Mouse (Mus musculus): ENCODE measurements around the gene Plcl2. TPM values are rescaled to one million over a fixed set of nuclear protein-coding genes. Genes with fewer than 3 reads are reported as not detected.
"Not testable (repeated sequence)": the region's sequence is repeated elsewhere in the genome, so short reads cannot be mapped to it uniquely, and the experiment has no call there.

Gene Plcl2
- total RNA-seq, 2 experiments from 2014 or later: 61.7 to 64.4 TPM

DNA sequence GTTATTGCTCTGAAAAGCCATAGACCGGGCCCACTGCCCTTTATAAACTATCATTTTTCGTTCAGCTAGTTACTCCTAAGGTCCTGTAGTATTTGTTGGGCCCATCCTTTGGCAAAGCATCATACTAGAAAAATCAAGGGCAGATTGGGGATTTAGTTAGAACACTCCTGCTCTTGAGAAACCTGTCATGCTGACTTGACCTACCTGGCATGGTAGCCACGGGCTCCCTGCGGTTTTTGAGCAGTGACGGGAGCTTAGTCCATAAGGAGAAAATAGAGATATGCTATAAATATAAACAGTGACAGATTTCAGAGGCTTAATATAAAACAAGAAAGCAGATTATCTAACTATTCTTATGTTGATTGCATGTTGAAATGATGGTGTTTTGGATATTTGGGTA, 77.6 kb downstream of the Plcl2 start:
- intact Hi-C loops (cut with DNase I): no loop called here
- no peak for DNase-seq (ENCODE audit: extremely low spot score in 1 of 2, low spot score in 2 of 2)

DNA sequence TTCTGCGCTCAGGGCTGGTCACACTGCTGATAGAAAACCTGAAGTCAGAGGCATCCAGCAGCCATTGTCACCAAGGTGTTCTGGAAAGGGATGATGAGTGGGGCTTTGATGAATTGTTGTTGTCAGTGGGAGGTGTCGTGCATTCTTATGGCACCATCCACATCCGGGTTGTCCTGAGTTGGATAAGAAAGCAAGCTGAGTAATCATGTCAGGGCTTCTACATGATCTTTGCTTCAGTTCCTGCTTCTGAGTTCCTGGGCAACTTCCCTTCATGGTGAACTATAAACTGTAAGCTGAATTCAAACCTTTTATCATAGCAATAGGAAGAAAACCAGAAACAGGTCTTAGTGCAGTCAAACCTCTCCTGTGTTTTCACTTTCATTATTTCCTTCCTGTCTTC, 78.7 kb downstream of the Plcl2 start:
- no peak for DNase-seq (ENCODE audit: extremely low spot score in 1 of 2, low spot score in 2 of 2)
- intact Hi-C loops (cut with DNase I): no loop called here

GRCm38 (mm10) chr17:50600178-50600577, 91.0 kb downstream of the Plcl2 start:
- intact Hi-C loops (cut with DNase I): no loop called here
- peak in 1 of 2 experiments; percentile 17 for DNase-seq (ENCODE audit: extremely low spot score in 1 of 2, low spot score in 2 of 2)

DNA sequence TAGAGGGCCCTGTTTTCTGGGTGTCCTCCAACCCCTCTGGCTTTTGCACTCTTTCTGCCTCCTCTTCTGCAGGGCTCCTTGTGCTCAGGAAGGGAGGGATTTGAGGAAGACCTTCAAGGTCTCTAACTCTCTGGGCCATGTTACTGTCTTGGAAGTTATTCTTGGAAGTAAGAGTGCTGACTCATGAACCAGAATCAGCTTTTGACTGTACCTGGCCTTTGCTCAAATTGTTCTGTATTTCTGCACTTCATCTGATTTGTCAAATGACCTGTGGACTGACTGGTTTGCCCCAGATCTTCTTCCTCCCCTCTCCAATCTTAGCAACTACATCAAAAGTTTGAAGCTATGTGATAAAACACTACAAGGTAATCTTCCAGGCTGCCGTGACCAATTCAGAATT, 91.5 kb downstream of the Plcl2 start:
- DNase-seq (ENCODE audit: extremely low spot score in 1 of 2, low spot score in 2 of 2): no peak
- intact Hi-C loops (cut with DNase I): no loop called here

DNA sequence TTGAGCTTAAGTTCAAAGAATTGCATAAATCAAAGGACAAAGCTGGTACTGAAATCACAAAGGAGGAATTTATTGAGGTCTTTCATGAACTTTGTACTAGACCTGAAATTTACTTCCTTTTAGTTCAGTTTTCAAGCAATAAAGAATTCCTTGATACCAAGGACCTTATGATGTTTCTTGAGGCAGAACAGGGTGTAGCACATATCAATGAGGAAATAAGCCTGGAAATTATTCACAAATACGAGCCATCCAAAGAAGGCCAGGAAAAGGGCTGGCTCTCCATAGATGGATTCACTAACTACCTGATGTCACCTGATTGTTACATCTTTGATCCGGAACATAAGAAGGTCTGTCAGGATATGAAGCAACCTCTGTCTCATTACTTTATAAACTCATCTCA, 97.7 kb downstream of the Plcl2 start:
- no peak for DNase-seq (ENCODE audit: extremely low spot score in 1 of 2, low spot score in 2 of 2)
- intact Hi-C loops (cut with DNase I): no loop called here

GRCm38 (mm10) chr17:50609908-50610307, 100.7 kb downstream of the Plcl2 start:
- no peak for DNase-seq (ENCODE audit: extremely low spot score in 1 of 2, low spot score in 2 of 2)
- intact Hi-C loops (cut with DNase I): no loop called here

DNA sequence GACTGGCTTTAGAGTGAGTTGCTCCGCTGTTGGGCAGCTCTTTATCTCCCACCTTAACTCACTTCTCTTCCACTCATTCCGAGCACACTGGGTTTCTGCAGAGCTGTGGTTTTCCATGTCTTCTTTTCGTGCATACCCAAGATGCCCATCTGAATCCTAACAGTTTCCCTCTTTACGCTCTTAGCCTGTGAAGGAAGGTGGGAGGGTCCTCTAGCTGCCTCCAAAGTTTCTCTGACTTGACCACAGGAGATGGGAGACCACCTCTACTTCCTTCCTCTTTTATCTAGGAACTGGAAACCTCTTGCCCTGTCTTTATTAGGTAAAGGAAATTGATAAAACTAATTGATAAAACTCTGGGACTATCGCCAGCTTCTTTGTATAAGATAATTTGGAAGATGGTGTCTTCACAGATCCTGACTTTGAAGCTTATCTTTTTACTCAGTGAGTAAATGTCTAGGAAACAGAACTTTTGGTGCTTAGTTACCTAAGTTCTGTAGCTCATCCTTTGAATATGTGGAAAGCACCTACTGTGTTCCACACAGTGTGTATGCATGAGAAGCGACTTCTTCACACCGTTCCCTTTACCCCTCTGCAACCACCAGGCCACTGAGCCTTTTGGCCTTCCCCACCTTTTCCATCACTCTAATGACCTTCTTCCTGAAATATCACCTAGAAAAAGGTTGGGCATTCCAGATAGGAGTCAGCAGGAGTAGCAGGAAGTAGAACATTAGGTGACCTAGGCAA, 111.8 kb downstream of the Plcl2 start:
- DNase-seq (ENCODE audit: extremely low spot score in 1 of 2, low spot score in 2 of 2): no peak
- intact Hi-C loops (cut with DNase I): loop anchor here (10.0 kb wide), 1 partner anchor 326 kb away; the partner anchor contains the start of gene Dazl

- no peak for DNase-seq (ENCODE audit: extremely low spot score in 1 of 2, low spot score in 2 of 2)
- intact Hi-C loops (cut with DNase I): loop anchor here (10.0 kb wide), 1 partner anchor 327 kb away; the partner anchor contains the start of gene Dazl
Measured at GRCm38 (mm10) chr17:50621996-50622395, 112.8 kb downstream of the Plcl2 start.

DNA sequence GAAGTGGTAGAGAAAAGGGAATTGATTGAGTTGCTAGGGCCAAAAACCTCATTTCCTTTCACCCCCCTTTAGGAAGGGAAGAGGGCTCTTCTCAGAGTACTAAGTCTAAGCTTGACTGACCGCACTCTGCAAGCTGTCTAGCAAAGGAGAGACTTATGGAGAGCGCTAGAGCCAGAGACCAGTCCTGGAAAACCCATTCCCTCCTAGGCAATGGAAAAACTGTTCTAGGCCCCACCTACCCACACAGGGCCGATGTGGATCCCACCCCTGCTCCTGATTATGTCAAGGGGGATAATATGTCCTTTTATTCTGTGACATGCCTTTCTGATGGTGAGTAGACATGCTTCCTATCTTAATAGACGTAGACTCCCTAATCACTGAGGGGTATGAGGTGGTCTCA, 116.4 kb downstream of the Plcl2 start:
- intact Hi-C loops (cut with DNase I): loop anchor here (5.0 to 10.0 kb wide), 2 partner anchors 113 to 331 kb away; partner anchors contain the start of gene Dazl
- DNase-seq (ENCODE audit: extremely low spot score in 1 of 2, low spot score in 2 of 2): no peak

DNA sequence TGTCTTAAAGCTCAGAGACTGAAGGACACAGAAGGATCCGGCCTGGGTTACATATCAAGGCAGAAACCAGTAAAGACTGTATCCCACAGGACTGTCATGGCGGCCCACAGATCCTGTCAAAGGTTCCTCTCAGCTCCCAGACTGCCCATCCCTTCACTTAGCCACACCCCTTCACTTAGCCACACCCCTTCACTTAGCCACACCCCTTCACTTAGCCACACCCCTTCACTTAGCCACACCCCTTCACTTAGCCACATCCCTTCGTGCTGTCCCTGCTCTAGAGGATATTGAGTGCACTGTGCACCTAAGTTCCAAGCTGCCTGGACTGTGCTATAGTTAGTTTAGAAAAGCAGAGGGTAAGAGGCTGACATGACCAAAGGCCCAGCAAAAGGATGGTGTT, 118.5 kb downstream of the Plcl2 start:
- intact Hi-C loops (cut with DNase I): loop anchor here (5.0 to 10.0 kb wide), 2 partner anchors 115 to 333 kb away; partner anchors contain the start of gene Dazl
- DNase-seq (ENCODE audit: extremely low spot score in 1 of 2, low spot score in 2 of 2): no peak

DNA sequence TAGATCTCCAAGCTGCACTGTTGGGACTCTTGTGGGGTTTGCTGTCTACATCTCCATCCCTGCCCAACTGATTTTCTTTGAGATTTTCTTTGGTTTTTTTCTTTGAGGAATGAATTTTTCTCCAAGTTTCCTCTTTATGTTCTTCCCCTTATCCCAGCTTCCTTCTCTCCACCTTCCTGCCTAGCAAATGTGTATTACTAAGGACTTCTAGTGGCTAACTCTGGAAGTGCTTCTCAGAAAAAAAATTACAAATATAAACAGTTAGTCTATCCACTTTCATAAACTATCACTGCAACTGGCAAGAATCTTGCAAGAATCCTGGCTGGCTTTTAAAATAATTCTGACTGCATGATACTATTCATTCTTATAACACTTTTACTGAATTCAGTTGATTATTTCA, 119.5 kb downstream of the Plcl2 start:
- intact Hi-C loops (cut with DNase I): loop anchor here (5.0 to 10.0 kb wide), 2 partner anchors 116 to 334 kb away; partner anchors contain the start of gene Dazl

GRCm38 (mm10) chr17:50630992-50631391, 121.8 kb downstream of the Plcl2 start:
- intact Hi-C loops (cut with DNase I); DNase-seq (ENCODE audit: extremely low spot score in 1 of 2, low spot score in 2 of 2): not testable (repeated sequence)

More for the DNA sequence above, 119.5 kb downstream of the Plcl2 start:
- DNase-seq (ENCODE audit: extremely low spot score in 1 of 2, low spot score in 2 of 2): no peak

DNA sequence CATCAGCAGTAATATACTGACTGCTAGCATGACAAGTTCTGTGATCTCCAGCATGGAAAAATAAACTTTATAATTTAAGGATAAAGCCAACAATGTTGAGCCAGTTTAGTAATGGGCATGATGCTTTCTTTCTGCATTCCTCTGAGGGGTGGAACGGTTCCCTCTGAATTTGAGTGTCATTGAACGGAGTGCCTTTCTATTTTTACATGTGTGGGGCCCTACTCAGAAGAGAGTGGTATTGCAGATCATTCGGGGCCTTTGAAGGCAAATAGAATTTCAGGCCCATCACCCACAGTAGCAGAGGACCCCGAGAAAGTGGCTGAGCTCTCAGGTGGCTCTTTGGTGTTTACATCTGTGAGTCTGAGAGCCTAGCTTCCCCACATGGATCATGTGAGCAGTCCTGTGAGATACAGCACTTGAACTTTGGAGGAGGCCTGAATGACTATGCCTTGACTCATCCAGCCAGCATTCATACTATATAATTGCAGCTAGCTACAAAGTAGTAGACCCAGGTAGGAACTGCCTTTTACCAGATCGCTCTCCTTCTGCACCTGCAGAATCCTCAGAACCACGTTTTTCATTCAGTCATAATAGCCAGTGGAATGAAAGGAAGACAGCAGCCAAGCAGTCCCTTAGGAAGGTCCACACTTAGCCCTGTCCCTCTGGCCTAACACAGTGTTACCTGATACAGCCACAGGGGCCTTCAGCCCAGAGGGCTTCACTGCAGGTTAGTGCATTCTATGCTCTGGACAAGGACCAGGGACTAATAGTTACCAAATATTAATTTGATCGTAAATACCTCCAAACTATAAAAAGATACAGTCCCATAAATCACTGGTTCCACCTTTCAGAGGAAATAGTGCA, 125.0 kb downstream of the Plcl2 start:
- no peak for DNase-seq (ENCODE audit: extremely low spot score in 1 of 2, low spot score in 2 of 2)
- intact Hi-C loops (cut with DNase I): no loop called here

DNA sequence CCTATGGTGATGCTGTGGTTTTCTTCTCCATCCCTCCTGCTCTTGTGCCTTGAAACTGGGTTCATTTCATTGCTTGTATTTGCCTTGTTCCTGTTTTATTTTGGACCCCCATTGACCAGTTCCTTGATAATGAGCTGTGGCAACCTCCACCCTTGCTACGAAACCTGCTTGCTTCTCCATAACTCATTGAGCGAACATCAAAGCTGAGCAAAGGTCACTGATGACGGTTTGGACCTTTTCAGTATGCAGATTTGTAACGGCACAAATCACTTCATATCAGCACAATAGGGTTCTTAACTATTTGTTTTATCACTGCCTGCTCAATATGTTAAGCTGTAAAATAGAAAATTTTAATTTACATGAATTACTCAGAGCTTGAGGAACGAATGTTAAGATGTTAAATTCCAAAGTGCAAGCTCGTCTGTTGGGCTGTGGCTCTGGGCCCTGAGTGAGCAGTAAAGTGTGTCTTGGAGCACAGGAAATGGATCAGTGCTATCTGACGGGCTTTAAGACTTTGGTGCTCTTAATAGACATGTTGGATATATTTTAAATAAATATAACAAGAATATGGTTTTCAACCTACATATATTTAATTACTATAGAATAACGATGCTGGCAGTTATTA, 126.9 kb downstream of the Plcl2 start:
- no peak for DNase-seq (ENCODE audit: extremely low spot score in 1 of 2, low spot score in 2 of 2)
- intact Hi-C loops (cut with DNase I): no loop called here

DNA sequence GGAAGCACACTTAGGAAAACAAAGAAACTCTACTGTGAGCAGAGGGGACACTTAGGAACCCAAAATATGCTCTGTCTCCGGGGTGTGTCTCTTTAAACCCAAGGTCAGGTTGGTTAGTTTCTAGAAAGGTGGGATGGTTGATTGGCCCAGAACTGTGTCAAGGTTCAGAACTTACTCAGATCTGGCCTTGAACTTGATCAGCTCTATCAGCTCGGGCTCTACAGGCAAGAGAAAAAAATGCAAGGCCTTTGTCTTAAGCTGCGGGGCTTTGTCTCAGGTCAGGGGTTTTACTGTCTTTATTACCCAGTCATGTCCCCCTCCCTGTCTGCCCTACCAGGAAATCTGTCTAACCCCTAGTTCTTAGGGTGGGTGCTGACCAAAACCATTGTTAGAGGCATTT, 129.6 kb downstream of the Plcl2 start:
- DNase-seq (ENCODE audit: extremely low spot score in 1 of 2, low spot score in 2 of 2): no peak
- intact Hi-C loops (cut with DNase I): no loop called here

DNA sequence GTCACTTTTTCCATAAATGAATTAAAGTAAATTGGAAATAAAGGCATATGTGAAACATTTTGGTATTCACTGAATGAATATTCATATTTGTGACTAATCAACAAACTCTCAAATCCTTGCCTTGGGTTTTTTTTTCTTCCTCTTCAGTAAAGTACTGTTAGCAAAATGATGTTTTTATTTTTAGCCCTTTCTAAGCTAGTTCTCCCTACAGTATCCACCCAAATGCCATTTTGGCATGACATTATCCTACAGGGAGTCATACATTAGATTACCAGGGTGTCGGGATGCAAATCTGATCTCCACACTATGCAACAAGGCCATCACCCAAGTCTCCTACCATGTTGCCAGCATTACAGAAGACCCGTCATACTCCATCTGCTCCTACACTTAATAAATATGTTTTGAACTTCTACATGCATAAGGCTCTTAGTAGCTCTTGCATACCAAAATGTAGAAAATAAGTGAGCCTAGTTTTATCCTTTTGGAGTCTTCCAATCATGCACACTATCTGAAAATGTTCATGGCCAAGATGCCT, 131.9 kb downstream of the Plcl2 start:
- intact Hi-C loops (cut with DNase I): no loop called here
- DNase-seq (ENCODE audit: extremely low spot score in 1 of 2, low spot score in 2 of 2): no peak

DNA sequence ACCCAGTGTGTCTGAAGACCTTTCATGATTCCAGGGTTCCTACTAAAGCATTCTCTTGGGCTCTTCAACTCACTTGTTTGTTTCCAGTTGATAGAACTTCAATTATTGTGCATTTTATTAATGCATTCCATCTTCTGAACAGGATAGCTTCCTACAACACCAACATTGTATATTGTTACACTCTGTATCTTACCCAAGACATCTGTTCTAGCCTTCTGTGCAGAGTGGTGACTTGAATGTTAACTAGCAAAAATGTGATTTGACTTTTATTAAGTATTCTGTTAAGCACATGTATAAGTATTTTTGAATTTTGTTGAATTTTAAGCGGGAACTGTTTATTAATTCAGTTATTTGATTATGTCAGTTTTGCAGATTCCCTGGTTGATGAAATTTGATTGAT, 132.7 kb downstream of the Plcl2 start:
- intact Hi-C loops (cut with DNase I): no loop called here
- no peak for DNase-seq (ENCODE audit: extremely low spot score in 1 of 2, low spot score in 2 of 2)

DNA sequence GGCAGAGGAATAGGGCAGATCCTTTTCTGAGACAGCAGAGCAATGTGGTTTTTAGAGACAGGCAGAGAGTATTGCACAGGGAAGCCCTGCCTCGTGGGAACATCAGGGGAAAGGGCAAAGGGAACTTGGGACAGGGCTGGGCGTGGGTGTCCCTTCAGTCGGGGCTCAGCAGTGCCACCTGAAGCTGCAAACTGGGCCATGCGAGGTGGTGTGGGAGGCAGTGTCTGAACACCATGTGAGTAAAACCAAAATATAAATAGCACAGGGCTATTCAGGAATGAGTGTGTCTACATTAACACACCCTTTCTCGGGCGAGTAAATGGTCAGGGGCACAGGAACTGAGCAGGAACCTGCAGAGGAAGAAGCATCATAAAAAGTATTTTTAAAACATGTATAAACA, 134.2 kb downstream of the Plcl2 start:
- no peak for DNase-seq (ENCODE audit: extremely low spot score in 1 of 2, low spot score in 2 of 2)
- intact Hi-C loops (cut with DNase I): no loop called here

GRCm38 (mm10) chr17:50643989-50644388, 134.8 kb downstream of the Plcl2 start:
- intact Hi-C loops (cut with DNase I): no loop called here
- DNase-seq (ENCODE audit: extremely low spot score in 1 of 2, low spot score in 2 of 2): no peak
